Mouse (Mus musculus) kidney, adult 8-10 months (tissue): ENCODE data around the gene Ccdc62.
A peak's percentile ranks its signal among the peaks of the same experiment; 100 is the strongest.

ENCODE experiments used
- DNase-seq, 2 experiments: peaks; one replicate each; pipeline ENCODE4 v3.0.0; 2022

The Ccdc62 gene

DNA sequence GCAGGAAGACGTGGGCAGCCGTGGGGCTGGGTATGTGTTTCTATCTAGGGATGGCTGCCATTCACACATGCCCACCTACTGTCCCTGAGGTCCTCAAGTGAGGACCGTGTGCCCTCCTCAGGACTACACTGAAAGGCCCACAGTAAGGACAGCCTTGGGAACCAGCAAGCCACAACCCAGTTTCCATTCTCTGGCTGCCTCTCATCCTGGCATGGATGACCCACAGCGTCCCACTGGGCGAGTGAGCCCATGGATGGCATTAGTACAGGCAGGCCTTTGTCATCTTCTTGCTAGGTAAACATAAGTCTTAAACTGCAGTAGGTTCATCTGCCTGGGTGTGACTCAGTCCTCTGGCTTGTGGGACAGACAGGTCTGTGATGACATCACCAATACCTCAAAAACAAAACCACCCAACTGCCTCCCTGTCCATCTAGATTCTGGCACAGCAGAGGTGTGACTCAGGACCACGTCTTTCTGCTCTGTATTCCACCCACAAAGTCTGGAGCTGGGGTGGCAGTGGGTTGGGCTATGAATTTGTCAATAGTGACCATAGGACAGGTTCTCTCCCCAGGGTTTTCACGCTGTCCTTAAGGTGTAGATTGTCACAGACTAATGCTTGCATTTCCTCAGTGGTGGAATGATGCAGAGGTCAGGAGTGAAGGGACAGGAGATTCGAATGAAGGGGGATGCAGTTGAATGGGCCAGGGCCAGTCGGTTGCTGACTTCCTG, 50.2 kb downstream of the Ccdc62 start:
- no peak for DNase-seq

DNA sequence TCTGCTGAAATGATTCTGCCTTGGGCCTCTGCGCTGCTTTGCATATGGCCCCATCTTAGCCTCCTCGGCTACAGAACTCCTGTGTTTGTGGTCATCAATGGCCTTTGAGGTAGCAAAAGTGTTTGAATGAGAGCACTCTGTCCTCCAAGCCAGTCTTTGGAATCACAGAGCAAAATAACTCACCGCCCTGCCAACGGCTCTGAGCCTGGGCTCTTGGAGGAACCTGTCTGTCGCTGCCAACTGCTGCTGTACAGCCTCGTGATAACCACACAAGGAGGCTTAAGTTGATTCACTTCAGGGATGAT, 50.7 kb downstream of the Ccdc62 start:
- DNase-seq: no peak

DNA sequence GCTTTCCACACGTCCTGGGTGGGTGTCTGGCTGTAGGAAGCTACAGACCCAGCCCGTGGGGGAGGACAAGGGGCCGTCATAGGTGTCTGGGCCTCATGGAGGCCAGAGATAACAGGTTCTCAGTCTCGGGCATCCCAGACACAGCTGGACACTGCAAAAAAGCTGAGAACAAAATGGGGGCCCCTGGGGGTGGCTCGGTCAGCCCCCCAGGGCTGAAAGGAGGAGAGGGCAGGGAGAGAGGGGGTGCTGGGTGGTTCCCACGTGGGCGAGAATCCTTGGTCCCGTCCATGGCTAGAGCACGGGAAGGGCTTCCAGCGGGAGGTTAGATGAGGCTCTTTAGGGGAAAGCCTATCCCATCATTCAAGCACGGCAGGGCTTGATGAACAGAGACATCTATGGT, 52.4 kb downstream of the Ccdc62 start:
- DNase-seq: no peak

DNA sequence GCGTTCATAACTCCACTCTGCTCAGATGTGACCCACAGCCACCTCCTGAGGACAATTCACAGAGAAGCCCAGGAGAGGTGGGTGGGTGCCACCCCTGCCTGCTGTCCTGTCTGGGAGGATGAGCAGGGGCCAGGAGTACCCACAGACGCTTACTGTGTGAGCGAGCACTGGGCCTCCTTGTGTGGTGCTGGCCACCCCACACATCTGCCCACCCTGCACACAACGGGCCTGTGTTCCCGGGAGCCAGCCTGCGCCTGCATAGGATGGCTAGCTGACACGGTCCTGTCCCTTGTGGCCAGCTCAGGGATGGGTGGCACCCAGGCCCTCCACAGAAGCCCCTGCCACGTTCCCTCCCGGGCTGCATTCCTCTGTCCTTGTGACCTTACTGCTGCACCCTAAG, 55.0 kb downstream of the Ccdc62 start:
- DNase-seq: no peak

DNA sequence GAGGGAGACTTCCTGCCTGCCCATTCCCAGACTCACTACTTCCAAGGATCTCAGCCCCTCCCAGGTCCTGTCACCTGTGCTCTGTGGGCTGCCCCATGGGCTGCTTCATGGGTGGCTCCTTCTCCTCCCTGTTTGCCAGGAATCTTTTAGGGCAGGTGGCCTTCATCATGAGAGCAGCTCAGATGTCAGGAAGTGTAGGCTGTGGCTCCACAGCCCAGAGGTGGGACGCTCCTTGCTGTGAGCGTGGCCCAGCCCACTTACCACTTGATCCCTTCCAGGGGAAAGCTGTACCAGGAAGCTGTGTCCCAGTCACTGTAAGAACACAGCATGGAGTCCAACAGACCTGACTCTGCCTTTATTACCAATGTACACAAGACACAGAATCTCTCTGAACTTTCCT, 56.4 kb downstream of the Ccdc62 start:
- DNase-seq: no peak

DNA sequence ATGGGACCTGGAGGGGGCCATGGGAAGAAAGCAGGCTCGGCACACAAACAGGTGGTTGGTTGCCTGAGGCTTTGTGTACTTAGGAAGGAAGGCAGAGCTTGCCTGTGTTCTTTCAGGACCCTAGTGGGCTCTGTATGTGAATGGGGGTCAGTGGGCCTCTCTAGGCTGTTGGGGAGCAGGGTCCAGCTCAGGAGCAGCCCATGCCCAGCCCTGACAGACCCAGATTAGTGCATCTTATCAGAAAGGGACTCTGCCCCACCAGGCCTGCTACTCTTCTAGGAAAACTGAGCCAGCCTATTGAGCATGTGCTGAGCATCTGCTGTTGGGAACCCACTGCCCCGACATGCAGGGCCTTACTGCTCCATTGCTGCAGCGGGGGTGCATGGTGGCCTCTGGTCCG, 57.0 kb downstream of the Ccdc62 start:
- DNase-seq: no peak

DNA sequence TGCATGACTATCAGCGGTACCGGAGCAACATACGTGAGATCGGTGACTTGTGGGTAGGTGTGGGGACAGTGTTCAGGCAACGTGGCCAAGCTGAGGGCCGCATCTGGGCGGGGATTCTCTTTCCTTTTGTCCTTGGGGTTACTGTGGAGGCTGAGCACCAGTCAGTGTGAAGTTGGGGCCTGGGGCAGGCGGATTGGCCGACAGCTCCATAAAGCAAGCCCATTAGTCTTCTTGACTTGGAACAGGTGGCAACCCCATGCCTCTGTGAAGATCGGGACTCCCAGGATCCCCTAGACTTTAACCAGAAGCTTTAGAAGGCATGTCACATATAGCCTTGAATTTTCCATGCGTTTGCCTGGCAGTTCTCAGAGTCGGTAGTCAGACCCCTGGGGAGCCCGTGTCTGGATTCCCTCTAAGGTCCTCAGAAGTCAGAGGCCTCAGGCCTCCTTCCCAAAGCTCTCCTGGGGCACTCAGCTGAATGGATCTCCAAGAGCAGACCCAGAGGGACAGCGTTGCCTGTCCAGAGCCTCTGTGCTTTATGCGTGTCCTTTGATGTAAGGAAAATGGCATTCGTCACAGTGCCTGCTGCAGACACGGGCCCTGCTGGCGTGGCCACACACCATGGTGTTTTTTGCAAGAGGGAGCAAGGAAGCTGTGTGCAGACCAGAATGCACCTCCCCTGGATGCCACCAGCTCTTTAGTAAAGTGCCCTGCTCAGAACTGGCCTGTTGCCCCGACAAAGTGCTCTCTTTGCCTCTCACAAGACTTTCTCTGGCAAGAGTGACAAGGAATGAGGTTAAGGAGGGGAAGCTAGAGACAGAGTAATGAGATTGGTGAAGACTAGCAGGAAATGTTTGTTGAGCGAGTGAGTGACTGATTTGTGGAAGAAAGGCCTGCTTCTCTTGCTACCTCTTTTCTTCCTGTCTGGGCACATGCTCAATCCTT, 59.7 kb downstream of the Ccdc62 start:
- DNase-seq: no peak

DNA sequence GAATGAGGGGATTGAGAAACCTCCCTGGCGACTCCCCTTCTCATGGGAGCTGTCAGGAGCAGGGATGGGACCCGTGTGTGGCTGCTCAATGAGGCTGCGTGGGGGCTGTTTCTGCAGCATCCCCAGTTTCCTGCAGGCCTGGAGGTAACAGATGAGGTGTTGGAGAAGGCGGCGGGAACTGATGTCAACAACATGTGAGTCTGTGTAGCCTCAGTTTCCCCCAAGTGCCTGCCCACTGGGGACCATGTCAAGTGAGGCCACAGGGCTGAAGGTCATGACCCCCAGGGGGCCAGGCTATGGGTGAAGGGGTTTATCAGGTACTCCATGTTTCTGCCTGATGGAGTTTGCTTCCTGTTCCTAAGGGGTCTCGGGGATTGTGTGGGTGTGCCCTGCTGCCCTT, 60.8 kb downstream of the Ccdc62 start:
- DNase-seq: no peak

DNA sequence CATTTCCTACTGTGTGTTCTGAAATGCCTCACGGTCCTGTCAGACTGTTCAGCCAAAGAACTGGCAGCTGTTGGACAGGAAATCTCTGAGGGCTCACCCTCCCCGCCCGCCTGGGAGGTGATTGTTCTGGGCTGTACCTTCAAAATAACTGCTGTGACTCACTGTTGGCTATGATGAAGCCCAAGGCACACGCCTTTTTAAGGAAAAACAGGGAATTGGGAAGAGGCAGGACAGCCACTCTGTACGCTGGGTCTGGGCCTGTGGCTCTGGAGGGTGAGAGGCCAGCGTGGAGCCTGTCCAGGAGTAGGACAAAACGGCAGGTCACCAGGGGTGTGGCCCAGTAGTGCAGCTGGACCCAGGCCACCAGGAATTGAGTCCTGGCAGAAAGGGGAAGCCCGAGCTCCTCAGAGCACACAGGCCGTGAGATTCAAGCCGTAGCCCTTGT, 61.7 kb downstream of the Ccdc62 start:
- peak in 1 of 2 experiments; percentile 59 for DNase-seq

DNA sequence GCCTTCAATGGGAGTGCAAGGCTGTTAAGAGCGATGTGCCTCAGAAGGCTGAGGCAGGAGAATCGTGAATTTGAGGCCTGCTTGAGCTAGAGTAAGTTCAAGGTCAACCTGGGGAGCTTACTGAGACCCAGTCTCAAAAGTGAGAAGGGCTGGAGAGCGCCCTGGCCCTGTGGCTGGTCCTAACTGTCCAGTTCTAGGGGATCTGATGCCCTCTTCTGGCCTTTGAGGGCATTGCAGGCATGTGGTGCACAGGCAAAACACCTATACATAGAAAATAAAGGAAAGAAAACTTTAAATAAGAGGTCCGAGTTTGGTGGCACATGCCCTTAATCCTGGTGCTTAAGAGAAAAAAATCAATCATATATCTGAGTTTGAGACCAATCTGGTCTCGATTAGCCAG, 62.3 kb downstream of the Ccdc62 start:
- DNase-seq: peak; percentile 75 to 91

DNA sequence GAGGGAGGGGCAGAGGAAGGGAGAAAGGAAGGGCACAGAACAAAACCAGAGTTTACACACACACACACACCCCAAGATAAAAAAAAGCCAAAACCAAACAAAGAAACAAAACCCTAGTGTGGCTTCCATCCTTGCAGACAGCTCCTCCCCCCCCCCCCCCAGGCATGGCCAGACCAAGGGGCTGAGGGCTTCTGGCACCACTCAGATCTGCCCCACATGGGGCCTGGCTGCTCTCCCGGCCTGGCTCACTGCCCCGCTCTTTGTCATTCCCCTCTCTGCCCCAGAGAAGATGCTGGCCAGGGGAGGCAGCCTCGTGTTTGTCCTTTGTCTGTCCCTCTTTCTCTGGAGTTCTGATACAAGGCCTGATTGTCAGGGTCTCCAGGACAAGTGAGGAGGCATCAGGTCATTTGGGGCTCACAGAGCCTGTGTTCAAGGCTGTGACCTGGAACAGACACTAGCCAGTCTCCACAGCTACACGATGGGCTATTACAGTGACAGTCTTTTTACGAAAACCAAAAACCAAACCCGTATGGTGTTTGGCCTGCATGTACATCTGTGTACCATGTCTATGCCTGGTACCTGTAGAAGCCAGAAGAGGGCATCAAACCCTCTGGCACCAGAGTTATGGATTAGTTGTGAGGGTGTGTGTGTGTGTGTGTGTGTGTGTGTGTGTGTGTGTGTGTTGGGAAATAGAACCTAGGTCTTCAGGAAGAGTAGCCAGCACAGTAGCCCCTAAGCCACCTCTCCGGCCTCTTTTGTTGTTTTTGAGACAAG, 63.0 kb downstream of the Ccdc62 start:
- DNase-seq: no peak

DNA sequence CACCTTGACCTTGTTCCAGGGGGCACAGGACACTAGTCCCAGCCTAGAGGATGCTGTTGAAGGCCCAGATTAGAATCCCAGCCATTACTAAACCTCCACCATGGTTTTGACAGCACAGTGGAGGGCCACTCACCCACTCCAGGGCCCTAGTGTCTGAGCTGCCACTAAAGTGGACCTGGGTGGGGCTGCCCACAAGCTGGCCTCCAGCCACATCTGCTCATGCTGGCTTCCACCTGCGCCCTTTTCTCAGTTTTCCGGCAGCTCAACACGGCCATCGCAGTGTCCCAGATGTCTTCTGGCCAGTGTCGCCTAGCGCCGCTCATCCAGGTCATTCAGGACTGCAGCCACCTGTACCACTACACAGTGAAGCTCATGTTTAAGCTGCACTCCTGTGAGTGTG, 64.0 kb downstream of the Ccdc62 start:
- DNase-seq: no peak

DNA sequence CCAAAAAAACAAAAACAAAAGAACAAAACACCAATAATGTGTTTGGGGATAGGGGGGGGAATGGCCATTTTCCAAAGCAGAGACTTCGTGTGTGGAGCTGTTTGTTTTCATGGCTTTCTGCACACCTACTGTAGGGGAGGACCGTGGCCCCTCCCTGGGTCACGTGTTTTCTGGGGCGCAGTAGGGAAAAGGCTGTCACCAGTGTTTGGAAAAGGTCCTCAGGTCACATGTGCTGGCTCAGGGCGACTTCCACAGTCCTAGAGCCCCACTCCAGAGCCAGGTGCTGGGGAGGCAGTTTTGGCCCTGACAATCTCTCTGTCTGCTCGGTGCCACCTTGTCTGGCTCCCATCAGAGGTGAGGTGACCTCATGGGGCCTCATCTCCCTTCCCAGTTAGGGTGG, 64.9 kb downstream of the Ccdc62 start:
- DNase-seq: no peak

DNA sequence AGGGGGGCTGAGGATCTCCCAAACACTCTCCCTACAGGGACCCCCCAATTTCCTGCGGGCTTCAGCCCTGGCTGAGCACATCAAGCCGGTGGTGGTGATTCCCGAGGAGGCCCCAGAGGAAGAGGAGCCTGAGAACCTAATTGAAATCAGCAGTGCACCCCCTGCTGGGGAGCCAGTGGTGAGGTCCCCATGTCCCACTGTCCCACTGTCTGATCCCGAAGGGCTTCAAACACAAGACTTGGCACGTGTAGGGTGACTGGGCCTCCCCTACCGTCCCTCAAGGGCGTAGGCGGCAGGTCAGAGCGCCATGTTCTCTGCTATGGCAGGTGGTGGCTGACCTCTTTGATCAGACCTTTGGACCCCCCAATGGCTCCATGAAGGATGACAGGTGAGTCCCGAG, 65.7 kb downstream of the Ccdc62 start:
- no peak for DNase-seq

DNA sequence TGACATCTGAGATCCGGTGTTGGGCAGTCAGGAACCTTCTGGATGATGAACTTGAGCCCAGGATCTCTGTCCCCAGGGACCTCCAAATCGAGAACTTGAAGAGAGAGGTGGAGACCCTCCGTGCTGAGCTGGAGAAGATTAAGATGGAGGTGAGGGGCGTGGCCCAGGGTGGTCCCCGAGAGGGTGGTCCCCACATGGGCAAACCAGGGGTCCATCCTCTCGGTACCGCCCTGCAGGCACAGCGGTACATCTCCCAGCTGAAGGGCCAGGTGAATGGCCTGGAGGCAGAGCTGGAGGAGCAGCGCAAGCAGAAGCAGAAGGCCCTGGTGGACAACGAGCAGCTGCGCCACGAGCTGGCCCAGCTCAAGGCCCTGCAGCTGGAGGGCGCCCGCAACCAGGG, 66.2 kb downstream of the Ccdc62 start:
- no peak for DNase-seq

DNA sequence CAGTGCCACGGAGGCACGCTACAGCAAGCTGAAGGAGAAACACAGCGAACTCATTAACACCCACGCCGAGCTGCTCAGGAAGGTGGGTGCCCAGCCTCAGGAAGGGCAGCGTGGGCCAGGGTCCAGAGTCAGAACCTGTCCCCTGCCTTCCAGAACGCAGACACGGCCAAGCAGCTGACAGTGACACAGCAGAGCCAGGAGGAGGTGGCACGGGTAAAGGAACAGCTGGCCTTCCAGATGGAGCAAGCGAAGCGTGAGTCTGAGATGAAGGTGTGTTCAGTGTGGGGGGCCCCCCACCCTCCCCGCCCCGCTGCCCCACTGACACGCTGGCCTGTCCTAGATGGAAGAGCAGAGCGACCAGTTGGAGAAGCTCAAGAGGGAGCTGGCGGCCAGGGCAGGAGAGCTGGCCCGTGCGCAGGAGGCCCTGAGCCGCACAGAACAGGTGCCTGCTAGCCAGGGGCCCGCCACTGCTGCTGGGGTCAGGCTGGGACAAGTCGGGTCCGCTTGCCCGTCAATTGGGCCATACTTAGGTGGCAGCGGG, 66.8 kb downstream of the Ccdc62 start:
- no peak for DNase-seq

DNA sequence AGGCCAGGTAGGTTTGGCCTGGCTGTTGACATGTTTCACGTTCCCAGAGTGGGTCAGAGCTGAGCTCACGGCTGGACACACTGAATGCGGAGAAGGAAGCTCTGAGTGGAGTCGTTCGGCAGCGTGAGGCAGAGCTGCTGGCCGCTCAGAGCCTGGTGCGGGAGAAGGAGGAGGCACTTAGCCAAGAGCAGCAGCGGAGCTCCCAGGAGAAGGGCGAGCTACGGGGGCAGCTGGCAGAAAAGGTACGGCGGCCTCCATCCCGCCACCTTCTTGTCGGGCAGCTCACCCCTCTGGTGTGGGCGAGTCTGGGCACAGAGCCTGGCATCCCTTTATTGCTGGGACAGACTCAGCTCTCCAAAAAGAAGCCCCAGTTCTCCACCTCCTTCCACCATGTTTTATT, 67.3 kb downstream of the Ccdc62 start:
- no peak for DNase-seq

DNA sequence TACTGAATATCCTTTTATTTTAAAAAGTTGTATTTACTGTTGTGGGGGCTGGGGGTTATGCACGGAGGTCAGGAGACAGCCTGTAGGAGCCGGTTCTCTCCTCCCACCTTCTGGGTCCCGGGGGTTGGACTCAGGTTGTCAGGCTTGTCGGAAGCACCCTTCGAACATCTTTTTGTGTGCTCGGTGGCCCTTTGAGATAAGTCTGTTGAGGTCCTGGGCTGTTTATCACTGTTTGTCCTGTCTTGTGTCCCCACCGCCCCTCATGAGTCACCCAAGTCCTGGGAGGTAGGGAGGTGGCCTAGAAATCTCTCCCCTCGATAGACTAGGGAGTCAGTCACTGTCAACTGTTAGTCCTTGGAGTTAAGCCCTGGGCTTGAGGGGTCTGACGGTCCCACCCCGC, 67.9 kb downstream of the Ccdc62 start:
- no peak for DNase-seq

DNA sequence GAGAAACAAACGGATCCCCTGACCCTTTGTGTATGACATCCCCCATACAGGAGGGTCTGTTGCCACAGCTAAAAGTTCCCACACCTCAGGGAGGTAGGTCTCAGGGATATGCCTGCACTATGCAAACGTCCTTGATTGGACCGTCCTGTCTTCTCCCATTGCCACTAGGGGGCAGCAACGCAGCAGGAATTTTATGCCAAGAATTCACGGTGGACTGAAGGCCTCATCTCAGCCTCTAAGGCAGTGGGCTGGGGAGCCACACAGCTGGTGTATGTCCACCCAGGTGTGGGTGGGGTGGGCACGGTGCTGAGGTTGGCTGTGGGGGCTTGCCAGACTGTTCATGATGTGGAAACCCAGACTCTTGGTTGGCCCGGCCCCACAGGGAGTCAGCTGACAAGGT, 70.3 kb downstream of the Ccdc62 start:
- peak; percentile 75 to 91 for DNase-seq

DNA sequence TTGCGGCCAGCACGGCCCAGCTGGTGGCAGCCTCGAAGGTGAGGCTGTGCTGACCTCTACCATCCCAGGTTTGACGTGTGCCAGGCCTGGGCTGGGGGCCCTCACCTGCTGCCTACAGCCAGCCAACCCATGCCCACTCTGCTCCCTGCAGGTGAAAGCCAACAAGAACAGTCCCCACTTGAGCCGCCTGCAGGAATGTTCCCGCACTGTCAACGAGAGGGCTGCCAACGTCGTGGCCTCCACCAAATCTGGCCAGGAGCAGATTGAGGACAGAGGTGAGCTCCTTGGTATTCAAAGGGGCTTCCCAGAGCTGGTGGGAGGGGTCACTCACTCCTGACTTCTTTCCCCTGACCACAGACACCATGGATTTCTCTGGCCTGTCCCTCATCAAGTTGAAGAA, 70.8 kb downstream of the Ccdc62 start:
- no peak for DNase-seq

DNA sequence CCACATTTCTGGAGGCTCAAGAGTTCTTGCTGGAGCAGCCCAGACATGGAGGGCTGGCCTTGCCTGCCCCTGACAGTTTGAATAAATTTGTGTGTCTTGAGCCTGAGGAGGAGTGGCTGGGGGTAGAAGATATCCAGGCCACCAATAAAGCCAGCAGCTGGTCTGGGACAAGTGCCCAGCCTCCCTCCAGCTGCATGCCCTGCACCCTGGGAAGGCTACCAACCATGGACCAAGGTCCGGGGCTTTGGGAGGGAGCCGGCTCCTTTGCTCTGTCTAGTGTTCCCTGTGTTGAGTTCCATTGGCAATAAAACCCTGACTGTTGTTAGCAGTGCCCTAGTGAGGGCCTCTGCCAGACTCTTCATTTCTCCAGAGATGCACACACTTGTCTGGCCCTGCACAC, 72.4 kb downstream of the Ccdc62 start:
- peak; percentile 74 to 79 for DNase-seq

DNA sequence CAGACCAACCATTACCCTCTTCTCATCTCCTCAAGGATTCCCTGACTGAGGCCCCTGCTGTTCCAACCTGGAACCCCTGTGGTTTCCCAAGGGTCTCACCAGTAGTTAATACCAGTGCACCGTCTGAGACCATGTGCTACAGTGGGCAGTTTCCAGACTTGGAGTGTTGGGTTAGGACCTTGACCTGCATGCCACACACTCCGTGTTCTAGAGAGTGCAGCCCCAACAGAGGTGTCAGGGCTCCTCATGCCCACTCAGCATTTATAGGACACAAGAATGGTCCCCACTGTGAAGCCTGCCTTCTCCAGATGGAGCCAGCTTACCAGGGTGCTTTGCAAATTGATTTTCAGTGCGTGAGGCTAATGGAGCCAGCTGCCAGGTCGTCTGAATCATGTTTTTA, 72.9 kb downstream of the Ccdc62 start:
- no peak for DNase-seq
